Mouse (Mus musculus) adipose tissue, adult 10 weeks (tissue): ENCODE results near the gene Snrpn. TPM values are rescaled to one million over a fixed set of nuclear protein-coding genes. Genes with fewer than 3 reads are reported as not detected.

ENCODE experiments used
- polyA plus RNA-seq: library from polyadenylated mRNA; stranded (reverse); fragments of 350-450 nt; fragmentation: Illumina TruSeq; extraction: RNeasy Lipid Tissue Mini Kit (QIAGEN cat#74804); gene quantifications from one replicate; pipeline ENCODE4 v1.2.3, GENCODE M21; 2014; ENCODE audit warnings: low read depth, low replicate concordance

Gene Snrpn
- 19.4 TPM for polyA plus RNA-seq

GRCm38 (mm10) chr7:60139742-60140480 lies at the start of gene Snrpn:
Gene Snrpn (minus strand): TSS chr7:60140219.

GRCm38 (mm10) chr7:60004606-60005330 lies 135.3 kb downstream of the Snrpn start, which contains the start of the genes Snurf and Gm38393:
Gene Snurf (minus strand): TSS chr7:60005049.
Gene Gm38393 (minus strand): TSS chr7:60005064.

Other genes with a start within 250 kb of the Snrpn start
- 25.0 TPM for gene Snurf, start 135.2 kb downstream of the Snrpn start, polyA plus RNA-seq
- 0.76 TPM for gene Gm38393, start 135.2 kb downstream of the Snrpn start, polyA plus RNA-seq